ENCODE assay signal across 10 mouse cellular contexts in the genomic region with DNA sequence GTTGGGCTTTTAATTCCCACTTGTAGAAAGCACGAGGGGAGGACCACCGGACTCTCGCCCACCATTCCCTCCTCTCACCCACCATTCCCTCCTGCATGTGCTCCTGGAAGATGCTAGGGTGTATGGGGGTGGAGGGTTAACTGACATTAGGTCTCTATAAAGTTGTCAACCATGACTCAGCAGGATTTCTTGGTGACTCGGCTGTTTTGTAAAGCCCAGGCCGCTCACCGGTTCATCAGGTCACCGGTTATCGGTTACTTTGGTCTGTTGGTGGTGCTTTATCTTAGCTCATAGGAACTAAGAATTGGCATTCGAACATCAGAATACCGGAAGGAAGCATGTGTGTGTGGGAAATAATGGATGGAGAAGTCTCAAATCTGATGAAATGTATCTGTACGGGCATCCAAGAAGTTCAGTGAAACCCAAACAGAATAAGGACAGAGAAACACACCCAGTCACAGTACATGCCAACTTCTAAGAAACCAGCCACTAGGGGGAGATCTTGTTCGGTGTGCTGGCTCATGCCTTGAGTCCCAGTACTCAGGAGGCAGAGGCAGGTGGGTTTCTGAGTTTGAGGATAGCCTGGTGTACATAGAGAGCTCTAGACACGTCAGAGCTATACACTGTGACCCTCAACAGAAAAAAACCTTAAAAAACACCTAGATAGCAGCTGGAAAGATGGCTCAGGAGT. TPM values are rescaled to one million over a fixed set of nuclear protein-coding genes. Genes with fewer than 3 reads are reported as not detected.
DNase-seq lines count a peak whose midpoint lies in the region; ATAC-seq and TF ChIP-seq lines count a peak whose summit lies in the region.
"Had no signal": no experiment of that assay in that cellular context is flagged by ENCODE, and none has a peak within 500 bp of the region (broad histone marks: within the 10 kb centered on the region; RNA-seq: fewer than 3 reads in every experiment).

No protein-coding gene starts in this region.

- intact Hi-C loops in heart, adult 2 months (cut with DNase I), result loop anchor here (2.0 to 5.0 kb wide), 2 partner anchors 50 to 85 kb away; a partner anchor contains a TSS

- no peak for TF ChIP-seq POLR2A in heart, adult 2 months (IDR thresholded peaks at IDR 0.05; ENCODE audit: insufficient read depth, low read depth, low read length)

- DNase-seq in heart, adult 2 months, result no peak
- no peak for DNase-seq in heart, adult 9 months (ENCODE audit: low spot score in 2 of 2)
- DNase-seq in A20 (ENCODE audit: low read depth, low spot score), result peak; percentile 62
- DNase-seq in ZHBTc4 (ENCODE audit: low read depth, low spot score), result peak; percentile 78
- peak; percentile 22 for DNase-seq in lung, postnatal 0 days (ENCODE audit: low spot score)
- DNase-seq in cerebellum, adult 11-12 months, result no peak
- DNase-seq in urinary bladder, adult 2 months (ENCODE audit: low spot score), result no peak
- no peak for DNase-seq in gastrocnemius, postnatal 10 days
- DNase-seq: left cerebral cortex, postnatal 4 days; right cerebral cortex, postnatal 25 days had no signal

- no peaks in the 10 kb centered on the region for H3K4me1 ChIP-seq in heart, adult 2 months (ENCODE audit: control insufficient read depth, insufficient read depth, low read length)
- H3K4me1 ChIP-seq in lung, postnatal 0 days (ENCODE audit: insufficient read depth, low read depth, low read length), result no peaks in the 10 kb centered on the region

- H3K9ac ChIP-seq in heart, adult 2 months (ENCODE audit: low read depth, low read length), result no peak overlapping the region
- H3K9ac ChIP-seq in lung, postnatal 0 days (replicated peaks; ENCODE audit: low read depth), result no peak overlapping the region

- no peaks in the 10 kb centered on the region for H3K79me2 ChIP-seq in heart, adult 2 months (replicated peaks; ENCODE audit: control insufficient read depth, insufficient read depth, low read length)

- H3K27ac ChIP-seq in heart, adult 2 months, result no peak overlapping the region
- H3K27ac ChIP-seq in lung, postnatal 0 days (ENCODE audit: low read length), result no peak overlapping the region

- H3K9me3 ChIP-seq in lung, postnatal 0 days (ENCODE audit: low read length), result no peaks in the 10 kb centered on the region

- TF ChIP-seq CTCF in heart, adult 2 months (IDR thresholded peaks at IDR 0.05), result peak; percentile 67
- TF ChIP-seq CTCF in lung, postnatal 0 days (IDR thresholded peaks at IDR 0.05), result peak; percentile 65

- TF ChIP-seq EP300 in heart, adult 2 months (IDR thresholded peaks at IDR 0.05; ENCODE audit: insufficient read depth, low read depth, low read length), result no peak
- TF ChIP-seq EP300 in lung, postnatal 0 days (IDR thresholded peaks at IDR 0.05), result no peak

- no peak for ATAC-seq in lung, postnatal 0 days

- H3K4me2 ChIP-seq in lung, postnatal 0 days (replicated peaks; ENCODE audit: low read depth, low read length), result no peak overlapping the region

- 91% methylated on average over 13 of the region's 13 CpGs for WGBS in heart, adult 2 months
- 90% methylated on average over 13 of the region's 13 CpGs for WGBS in lung, postnatal 0 days

- H3K27me3 ChIP-seq in heart, adult 2 months (ENCODE audit: control insufficient read depth, insufficient read depth, low read length), result no peaks in the 10 kb centered on the region
- H3K27me3 ChIP-seq in lung, postnatal 0 days (replicated peaks; ENCODE audit: insufficient read depth, low read length), result no peaks in the 10 kb centered on the region

- no peaks in the 10 kb centered on the region for H3K36me3 ChIP-seq in heart, adult 2 months (ENCODE audit: control insufficient read depth, insufficient read depth, low read length)
- H3K36me3 ChIP-seq in lung, postnatal 0 days (ENCODE audit: insufficient read depth, low read length), result peaks cover 6% of the 10 kb centered on the region; the same call in 1 of the 2 replicates

- H3K4me3 ChIP-seq in heart, adult 2 months, result no peak overlapping the region
- no peak overlapping the region for H3K4me3 ChIP-seq in lung, postnatal 0 days (ENCODE audit: low read depth, low read length)

RNA-seq across cellular contexts. Expression of a gene that starts 37.2 kb away (rescaled TPM):
- not detected for total RNA-seq in heart, adult 2 months (2021)
- not detected in 2 replicates for polyA plus RNA-seq in heart, adult 2 months (2012; rRNA removed)
- polyA plus RNA-seq in lung, postnatal 0 days (2015; fragmentation: Nextera tagmentation; extraction: Ambion mirVana), result not detected in 2 replicates
- 0.28 TPM in 1 of 2 replicates, not detected in the other for polyA plus RNA-seq in urinary bladder, adult 2 months (2012; rRNA removed)
- total RNA-seq in gastrocnemius, postnatal 10 days (2021), result not detected

RNA-seq across cellular contexts. Expression of a gene that starts 37.8 kb away (rescaled TPM):
- total RNA-seq in heart, adult 2 months (2021), result not detected
- not detected in 2 replicates for polyA plus RNA-seq in heart, adult 2 months (2012; rRNA removed)
- polyA plus RNA-seq in lung, postnatal 0 days (2015; fragmentation: Nextera tagmentation; extraction: Ambion mirVana), result 0.23 and 0.30 TPM in 2 replicates
- polyA plus RNA-seq in urinary bladder, adult 2 months (2012; rRNA removed), result 0.08 and 0.10 TPM in 2 replicates
- total RNA-seq in gastrocnemius, postnatal 10 days (2021), result not detected

RNA-seq across cellular contexts. Expression of a gene that starts 49.9 kb away (rescaled TPM):
- total RNA-seq in heart, adult 2 months (2021), result 10 to 100 TPM; 11.2 to 12.7 TPM
- 4.9 and 7.7 TPM in 2 replicates for polyA plus RNA-seq in heart, adult 2 months (2012; rRNA removed)
- polyA plus RNA-seq in lung, postnatal 0 days (2015; fragmentation: Nextera tagmentation; extraction: Ambion mirVana), result 13.2 and 13.7 TPM in 2 replicates
- 16.0 and 23.9 TPM in 2 replicates for polyA plus RNA-seq in urinary bladder, adult 2 months (2012; rRNA removed)
- total RNA-seq in gastrocnemius, postnatal 10 days (2021), result 10 to 100 TPM; 14.6 to 15.0 TPM

Comparison
In these comparisons a context has a peak if more than half of its experiments do, and no peak if none do; other contexts are left out.
1. DNase-seq: peak in A20 (single experiment), ZHBTc4 (single experiment) and lung, postnatal 0 days (single experiment); none in heart, adult 2 months (0 of 2), heart, adult 9 months (0 of 2), cerebellum, adult 11-12 months (single experiment), urinary bladder, adult 2 months (single experiment) and gastrocnemius, postnatal 10 days (single experiment).